Mouse (Mus musculus) kidney, postnatal 0 days (tissue): ENCODE measurements around the gene Hand2. TPM values are rescaled to one million over a fixed set of nuclear protein-coding genes. Genes with fewer than 3 reads are reported as not detected.

Source experiments
- ATAC-seq: fragments of 200-750 bp; cut with Nextera tagmentation; replicated peaks from 2 replicates; pipeline ENCODE4 v1.8.0; 2017; ENCODE audit warnings: low read depth, moderate number of reproducible peaks, moderate TSS enrichment, moderate library complexity; ENCODE audit not compliant: low FRiP score
- DNase-seq: peaks from one replicate; pipeline ENCODE4 v3.0.0-alpha.2; 2016; ENCODE audit warnings: low spot score
- H3K27ac ChIP-seq: fragments of 300-500 bp; sonication (generic); 2 replicates; pipeline ENCODE4 v1.5.1; 2014; ENCODE audit warnings: mild to moderate bottlenecking
- H3K27me3 ChIP-seq: fragments of 300-500 bp; sonication (generic); 2 replicates; pipeline ENCODE4 v1.6.1; 2014; ENCODE audit warnings: low read length, mixed read lengths; ENCODE audit not compliant: insufficient read depth
- H3K36me3 ChIP-seq: fragments of 300-500 bp; sonication (generic); 2 replicates; pipeline ENCODE4 v1.6.1; 2014; ENCODE audit warnings: low read length, mixed read lengths; ENCODE audit not compliant: insufficient read depth
- H3K4me1 ChIP-seq: fragments of 300-500 bp; sonication (generic); replicated peaks from 2 replicates; pipeline ENCODE4 v1.6.1; 2014; ENCODE audit warnings: antibody characterized with exemption, low read length, mixed read lengths; ENCODE audit not compliant: insufficient read depth
- H3K4me2 ChIP-seq: fragments of 300-500 bp; sonication (generic); 2 replicates; pipeline ENCODE4 v1.6.1; 2014; ENCODE audit warnings: mild to moderate bottlenecking, low read length, moderate library complexity, mixed read lengths
- H3K4me3 ChIP-seq: fragments of 300-500 bp; sonication (generic); replicated peaks from 2 replicates; pipeline ENCODE4 v1.5.1; 2014; ENCODE audit warnings: low read depth, low read length
- H3K9ac ChIP-seq: fragments of 300-500 bp; sonication (generic); 2 replicates; pipeline ENCODE4 v1.6.1; 2014; ENCODE audit warnings: low read depth, low read length
- H3K9me3 ChIP-seq: fragments of 300-500 bp; sonication (generic); replicated peaks from 2 replicates; pipeline ENCODE4 v1.6.1; 2016; ENCODE audit warnings: low read length, inconsistent platforms, mixed read lengths
- CTCF ChIP-seq: IDR thresholded peaks from 2 replicates; pipeline ENCODE4 v1.5.1; 2016; ENCODE audit warnings: antibody characterized with exemption, low read depth, mild to moderate bottlenecking, moderate library complexity
- WGBS: fragments of 180-500 bp; shearing (Covaris S2); extraction: QIAGEN DNeasy Blood & Tissue Kit; methylation state at CpG from one replicate; pipeline ENCODE4 v1.1.7; 2014; 5-methylcytosine and 5-hydroxymethylcytosine counted together
- polyA plus RNA-seq: library from polyadenylated mRNA; unstranded; fragments of >200 nt; fragmentation: Nextera tagmentation; extraction: Ambion mirVana; gene quantifications from 2 replicates; pipeline ENCODE4 v1.2.1, GENCODE M21; 2015

Gene Hand2
- polyA plus RNA-seq, 1 experiment from 2014 or later, result not detected

GRCm38 (mm10) chr8:57309844-57310485 is 10.8 kb upstream of the Hand2 start:
- Histone ChIP-seq H3K27me3 (peaks cover 59% of the 10 kb centered on the region), H3K4me1 (0 out of 2 replicates have a peak, but pooled peaks cover 4% of the 10 kb centered on the region), H3K4me3 (no peak overlapping the region), H3K27ac (no peak overlapping the region), H3K9me3 (no peaks in the 10 kb centered on the region), H3K9ac (no peak overlapping the region), H3K36me3 (no peaks in the 10 kb centered on the region), H3K4me2 (no peak overlapping the region)
- no peak for TF ChIP-seq CTCF
- no peak for ATAC-seq
- 17% methylated on average over 1 of the region's 1 CpGs for WGBS
- no peak for DNase-seq

GRCm38 (mm10) chr8:57312031-57312981 is 8.5 kb upstream of the Hand2 start:
- ATAC-seq (no peak), DNase-seq (peak; percentile 52)
- H3K9me3 ChIP-seq, result no peaks in the 10 kb centered on the region
- no peak overlapping the region for H3K27ac ChIP-seq
- H3K9ac ChIP-seq, result no peak overlapping the region
- no peaks in the 10 kb centered on the region for H3K36me3 ChIP-seq
- H3K4me2 ChIP-seq, result peak overlapping the region; percentile 23
- 0 out of 2 replicates have a peak, but pooled peaks cover 4% of the 10 kb centered on the region for H3K4me1 ChIP-seq
- 0 out of 2 replicates have a peak overlapping the region, but pooled peaks have one; percentile 11 for H3K4me3 ChIP-seq
- WGBS, result 2% methylated on average over 30 of the region's 30 CpGs
- TF ChIP-seq CTCF, result no peak
- H3K27me3 ChIP-seq, result peaks cover 77% of the 10 kb centered on the region

- Histone ChIP-seq H3K9me3 (no peaks in the 10 kb centered on the region), H3K9ac (no peak overlapping the region), H3K4me2 (no peak overlapping the region), H3K27me3 (peaks cover 77% of the 10 kb centered on the region), H3K36me3 (no peaks in the 10 kb centered on the region), H3K4me3 (no peak overlapping the region), H3K27ac (no peak overlapping the region), H3K4me1 (0 out of 2 replicates have a peak, but pooled peaks cover 4% of the 10 kb centered on the region)
- TF ChIP-seq CTCF, result no peak
- 12% methylated on average over 10 of the region's 10 CpGs for WGBS
- DNase-seq (no peak), ATAC-seq (no peak)
Observed at GRCm38 (mm10) chr8:57313583-57313982, 7.2 kb upstream of the Hand2 start.

DNA sequence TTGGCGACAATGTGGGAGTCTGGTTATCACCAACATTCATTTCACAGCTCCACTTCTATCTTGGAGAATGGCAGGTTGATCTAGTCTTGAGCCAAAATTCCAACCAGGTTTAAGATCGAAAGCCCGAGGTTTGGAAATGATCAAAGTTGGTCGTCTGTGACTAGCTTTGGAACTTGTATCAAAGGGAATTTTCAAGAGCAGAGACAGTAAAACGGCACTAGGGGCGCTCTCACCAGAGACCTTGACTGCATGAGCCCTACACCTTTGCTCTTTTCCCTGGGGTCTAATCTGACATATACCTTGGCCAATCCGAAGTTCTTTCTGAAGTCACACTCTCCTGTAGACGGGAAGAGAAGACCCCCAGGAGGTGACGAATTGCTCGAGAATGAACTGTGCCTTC is 6.6 kb upstream of the Hand2 start:
- H3K27ac ChIP-seq, result no peak overlapping the region
- H3K4me1 ChIP-seq, result 0 out of 2 replicates have a peak, but pooled peaks cover 4% of the 10 kb centered on the region
- peak; percentile 58 for TF ChIP-seq CTCF
- no peak overlapping the region for H3K9ac ChIP-seq
- peaks cover 80% of the 10 kb centered on the region for H3K27me3 ChIP-seq
- no peak for DNase-seq
- no peaks in the 10 kb centered on the region for H3K36me3 ChIP-seq
- H3K4me2 ChIP-seq, result no peak overlapping the region
- H3K9me3 ChIP-seq, result no peaks in the 10 kb centered on the region
- ATAC-seq, result no peak
- no peak overlapping the region for H3K4me3 ChIP-seq
- 3% methylated on average over 10 of the region's 10 CpGs for WGBS

- Histone ChIP-seq H3K4me2 (no peak overlapping the region), H3K27ac (no peak overlapping the region), H3K9ac (no peak overlapping the region), H3K9me3 (no peaks in the 10 kb centered on the region), H3K4me3 (no peak overlapping the region), H3K4me1 (0 out of 2 replicates have a peak, but pooled peaks cover 4% of the 10 kb centered on the region), H3K27me3 (peaks cover 92% of the 10 kb centered on the region), H3K36me3 (no peaks in the 10 kb centered on the region)
- 10% methylated on average over 3 of the region's 3 CpGs for WGBS
- TF ChIP-seq CTCF, result no peak
- DNase-seq, result no peak
- ATAC-seq, result no peak
Observed at GRCm38 (mm10) chr8:57315471-57315870, 5.3 kb upstream of the Hand2 start.

- DNase-seq, result no peak
- no peak overlapping the region for H3K9ac ChIP-seq
- peaks cover 96% of the 10 kb centered on the region for H3K27me3 ChIP-seq
- no peak for ATAC-seq
- H3K4me1 ChIP-seq, result peaks cover 12% of the 10 kb centered on the region; the same call in 1 of the 2 replicates
- no peak for TF ChIP-seq CTCF
- no peaks in the 10 kb centered on the region for H3K9me3 ChIP-seq
- H3K4me3 ChIP-seq, result no peak overlapping the region
- no peak overlapping the region for H3K4me2 ChIP-seq
- H3K27ac ChIP-seq, result no peak overlapping the region
- H3K36me3 ChIP-seq, result no peaks in the 10 kb centered on the region
Observed at GRCm38 (mm10) chr8:57317107-57317506, 3.7 kb upstream of the Hand2 start.
